Mouse (Mus musculus) lung, postnatal 0 days (tissue): ENCODE results near the gene Cebpz. TPM values are rescaled to one million over a fixed set of nuclear protein-coding genes. Genes with fewer than 3 reads are reported as not detected.

ENCODE experiments used
- ATAC-seq: fragments of 200-750 bp; cut with Nextera tagmentation; 2 replicates; pipeline ENCODE4 v1.8.0; 2017; ENCODE audit warnings: moderate library complexity
- DNase-seq: peaks from one replicate; pipeline ENCODE4 v3.0.0-alpha.2; 2016; ENCODE audit warnings: low spot score
- H3K27ac ChIP-seq: fragments of 300-500 bp; sonication (generic); 2 replicates; pipeline ENCODE4 v1.5.1; 2014; ENCODE audit warnings: antibody characterized with exemption, mild to moderate bottlenecking, low read length, mixed read lengths
- H3K27me3 ChIP-seq: fragments of 300-500 bp; sonication (generic); replicated peaks from 2 replicates; pipeline ENCODE4 v1.6.1; 2014; ENCODE audit warnings: low read length, mixed read lengths; ENCODE audit not compliant: insufficient read depth
- H3K36me3 ChIP-seq: fragments of 300-500 bp; sonication (generic); 2 replicates; pipeline ENCODE4 v1.6.1; 2014; ENCODE audit warnings: low read length, mixed read lengths; ENCODE audit not compliant: insufficient read depth
- H3K4me1 ChIP-seq: fragments of 300-500 bp; sonication (generic); 2 replicates; pipeline ENCODE4 v1.6.1; 2014; ENCODE audit warnings: antibody characterized with exemption, low read depth, low read length, mixed read lengths; ENCODE audit not compliant: insufficient read depth
- H3K4me2 ChIP-seq: fragments of 300-500 bp; sonication (generic); replicated peaks from 2 replicates; pipeline ENCODE4 v1.6.1; 2014; ENCODE audit warnings: low read depth, mild to moderate bottlenecking, low read length, moderate library complexity, mixed read lengths
- H3K4me3 ChIP-seq: fragments of 300-500 bp; sonication (generic); 2 replicates; pipeline ENCODE4 v1.5.1; 2014; ENCODE audit warnings: low read depth, low read length
- H3K9ac ChIP-seq: fragments of 300-500 bp; sonication (generic); replicated peaks from 2 replicates; pipeline ENCODE4 v1.6.1; 2014; ENCODE audit warnings: low read depth, mild to moderate bottlenecking
- H3K9me3 ChIP-seq: fragments of 300-500 bp; sonication (generic); 2 replicates; pipeline ENCODE4 v1.6.1; 2016; ENCODE audit warnings: low read length, mixed read lengths
- CTCF ChIP-seq: IDR thresholded peaks from 2 replicates; pipeline ENCODE4 v1.5.1; 2016; ENCODE audit warnings: antibody characterized with exemption, mild to moderate bottlenecking
- EP300 ChIP-seq: IDR thresholded peaks from 2 replicates; pipeline ENCODE4 v1.6.1; 2016; ENCODE audit warnings: antibody characterized with exemption, mild to moderate bottlenecking, control low read depth
- WGBS: fragments of 180-500 bp; shearing (Covaris S2); extraction: QIAGEN DNeasy Blood & Tissue Kit; methylation state at CpG from one replicate; pipeline ENCODE4 v1.1.7; 2014; 5-methylcytosine and 5-hydroxymethylcytosine counted together
- polyA plus RNA-seq: library from polyadenylated mRNA; unstranded; fragments of >200 nt; fragmentation: Nextera tagmentation; extraction: Ambion mirVana; gene quantifications from 2 replicates; pipeline ENCODE4 v1.2.1, GENCODE M21; 2015

Gene Cebpz
- polyA plus RNA-seq, 1 experiment from 2014 or later, result 43.4 TPM

GRCm38 (mm10) chr17:78937229-78937853 is 475 bp upstream of the Cebpz start:
- ATAC-seq, result peak; percentile 8
- peak overlapping the region; percentile 75 for H3K4me3 ChIP-seq
- peaks cover 5% of the 10 kb centered on the region; the same call in 1 of the 2 replicates for H3K36me3 ChIP-seq
- peak overlapping the region; percentile 85 for H3K4me2 ChIP-seq
- WGBS, result 5% methylated on average over 26 of the region's 26 CpGs
- H3K9me3 ChIP-seq, result no peaks in the 10 kb centered on the region
- no peaks in the 10 kb centered on the region for H3K27me3 ChIP-seq
- peak overlapping the region; percentile 71 for H3K9ac ChIP-seq
- H3K4me1 ChIP-seq, result no peaks in the 10 kb centered on the region; the same call in none of the 2 replicates
- peak overlapping the region; percentile 15; the same call in 1 of the 2 replicates for H3K27ac ChIP-seq
- TF ChIP-seq EP300 (no peak), CTCF (no peak)
- DNase-seq, result no peak

- H3K4me3 ChIP-seq, result peak overlapping the region; percentile 75
- H3K27ac ChIP-seq, result no peak overlapping the region
- H3K4me1 ChIP-seq, result no peaks in the 10 kb centered on the region; the same call in none of the 2 replicates
- H3K9ac ChIP-seq, result peak overlapping the region; percentile 71; the same call in 1 of the 2 replicates
- TF ChIP-seq EP300 (no peak), CTCF (no peak)
- DNase-seq (no peak), ATAC-seq (no peak)
- H3K36me3 ChIP-seq, result peaks cover 15% of the 10 kb centered on the region; the same call in 1 of the 2 replicates
- WGBS, result 83% methylated on average over 2 of the region's 2 CpGs
- no peaks in the 10 kb centered on the region for H3K9me3 ChIP-seq
- peak overlapping the region; percentile 85 for H3K4me2 ChIP-seq
- no peaks in the 10 kb centered on the region for H3K27me3 ChIP-seq
These were observed 1.0 kb downstream of the Cebpz start for GRCm38 (mm10) chr17:78935857-78936256.

- Histone ChIP-seq H3K27ac (no peak overlapping the region), H3K4me3 (no peak overlapping the region), H3K9ac (no peak overlapping the region), H3K4me1 (peaks cover 5% of the 10 kb centered on the region; the same call in 1 of the 2 replicates), H3K4me2 (no peak overlapping the region), H3K36me3 (peaks cover 12% of the 10 kb centered on the region), H3K9me3 (no peaks in the 10 kb centered on the region), H3K27me3 (no peaks in the 10 kb centered on the region)
- ATAC-seq, result no peak
- no peak for DNase-seq
- TF ChIP-seq CTCF, result no peak
- TF ChIP-seq EP300, result no peak
- WGBS, result 39% methylated on average over 6 of the region's 6 CpGs
These were observed 19.2 kb downstream of the Cebpz start for GRCm38 (mm10) chr17:78917696-78918095.

- TF ChIP-seq CTCF, result no peak
- Histone ChIP-seq H3K36me3 (peaks cover 12% of the 10 kb centered on the region), H3K4me1 (peaks cover 5% of the 10 kb centered on the region; the same call in 1 of the 2 replicates), H3K9ac (peak overlapping the region; percentile 60), H3K27ac (peak overlapping the region; percentile 88), H3K9me3 (no peaks in the 10 kb centered on the region), H3K4me3 (peak overlapping the region; percentile 67), H3K4me2 (peak overlapping the region; percentile 84), H3K27me3 (no peaks in the 10 kb centered on the region)
- DNase-seq (no peak), ATAC-seq (no peak)
- WGBS, result 2% methylated on average over 11 of the region's 11 CpGs
These were observed 20.0 kb downstream of the Cebpz start for GRCm38 (mm10) chr17:78916899-78917298.

- Histone ChIP-seq H3K36me3 (peaks cover 12% of the 10 kb centered on the region), H3K27me3 (no peaks in the 10 kb centered on the region), H3K4me3 (peak within 1 kb of the TSS; percentile 67), H3K9ac (peak within 1 kb of the TSS; percentile 60), H3K27ac (peak within 1 kb of the TSS; percentile 88), H3K4me1 (peaks cover 5% of the 10 kb centered on the region; the same call in 1 of the 2 replicates), H3K4me2 (peak within 1 kb of the TSS; percentile 84), H3K9me3 (no peaks in the 10 kb centered on the region)
- WGBS, result under 1% methylated on average over 37 of the region's 37 CpGs
- TF ChIP-seq CTCF, result no peak; the same call in 1 of the 2 replicates
- no peak for TF ChIP-seq EP300
- DNase-seq, result peak; percentile 92
- ATAC-seq, result peak; percentile 96
These were observed 20.5 kb downstream of the Cebpz start, which contains the start of gene Cebpzos for GRCm38 (mm10) chr17:78916369-78916813. Gene Cebpzos (plus strand): TSS chr17:78916500.

- 51% methylated on average over 6 of the region's 6 CpGs for WGBS
- Histone ChIP-seq H3K9me3 (no peaks in the 10 kb centered on the region), H3K27me3 (no peaks in the 10 kb centered on the region), H3K4me1 (peaks cover 5% of the 10 kb centered on the region; the same call in 1 of the 2 replicates), H3K27ac (peak overlapping the region; percentile 88; the same call in 1 of the 2 replicates), H3K9ac (peak overlapping the region; percentile 60; the same call in 1 of the 2 replicates), H3K4me3 (peak overlapping the region; percentile 67), H3K4me2 (peak overlapping the region; percentile 84), H3K36me3 (peaks cover 12% of the 10 kb centered on the region)
- ATAC-seq (no peak), DNase-seq (no peak)
- TF ChIP-seq CTCF (no peak), EP300 (no peak)
These were observed 21.1 kb downstream of the Cebpz start for GRCm38 (mm10) chr17:78915772-78916171.
